Mouse (Mus musculus) intestine, embryonic 16.5 days (tissue): ENCODE measurements around the gene Fhad1. TPM values are rescaled to one million over a fixed set of nuclear protein-coding genes. Genes with fewer than 3 reads are reported as not detected.

Source experiments
- ATAC-seq: fragments of 200-750 bp; cut with Nextera tagmentation; 2 replicates; pipeline ENCODE4 v1.8.0; 2017; ENCODE audit warnings: moderate TSS enrichment, moderate library complexity
- H3K27ac ChIP-seq: fragments of 300-500 bp; sonication (generic); 2 replicates; pipeline ENCODE4 v1.5.1; 2014; ENCODE audit warnings: mild to moderate bottlenecking, low read length
- H3K27me3 ChIP-seq: fragments of 300-500 bp; sonication (generic); replicated peaks from 2 replicates; pipeline ENCODE4 v1.6.1; 2014; ENCODE audit warnings: low read length, control low read depth, mixed read lengths; ENCODE audit not compliant: control insufficient read depth, insufficient read depth
- H3K36me3 ChIP-seq: fragments of 300-500 bp; sonication (generic); 2 replicates; pipeline ENCODE4 v1.6.1; 2014; ENCODE audit warnings: low read length, control low read depth; ENCODE audit not compliant: control insufficient read depth, insufficient read depth
- H3K4me1 ChIP-seq: fragments of 300-500 bp; sonication (generic); 2 replicates; pipeline ENCODE4 v1.6.1; 2014; ENCODE audit warnings: low read length, control low read depth, mixed read lengths; ENCODE audit not compliant: control insufficient read depth, insufficient read depth
- H3K4me2 ChIP-seq: fragments of 300-500 bp; sonication (generic); 2 replicates; pipeline ENCODE4 v1.6.1; 2014; ENCODE audit warnings: low read depth, low read length, control low read depth
- H3K4me3 ChIP-seq: fragments of 300-500 bp; sonication (generic); 2 replicates; pipeline ENCODE4 v1.5.1; 2014; ENCODE audit warnings: mild to moderate bottlenecking, low read length
- H3K9ac ChIP-seq: fragments of 300-500 bp; sonication (generic); 2 replicates; pipeline ENCODE4 v1.6.1; 2014; ENCODE audit warnings: low read depth, low read length
- H3K9me3 ChIP-seq: fragments of 300-500 bp; sonication (generic); 2 replicates; pipeline ENCODE4 v1.6.1; 2016; ENCODE audit warnings: low read length, control low read depth; ENCODE audit not compliant: control insufficient read depth
- WGBS: fragments of 180-500 bp; shearing (Covaris S2); extraction: QIAGEN DNeasy Blood & Tissue Kit; methylation state at CpG from one replicate; pipeline ENCODE4 v1.1.7; 2014; 5-methylcytosine and 5-hydroxymethylcytosine counted together
- polyA plus RNA-seq: library from polyadenylated mRNA; unstranded; fragments of >200 nt; fragmentation: Nextera tagmentation; extraction: Ambion mirVana; gene quantifications from 2 replicates; pipeline ENCODE4 v1.2.1, GENCODE M21; 2015

Fhad1 gene
- polyA plus RNA-seq, 1 experiment from 2014 or later = 2.3 TPM

- Histone ChIP-seq H3K36me3 (no peaks in the 10 kb centered on the region), H3K27me3 (no peaks in the 10 kb centered on the region), H3K9me3 (no peaks in the 10 kb centered on the region), H3K4me1 (peaks cover 5% of the 10 kb centered on the region; the same call in 1 of the 2 replicates), H3K4me2 (no peak overlapping the region), H3K9ac (no peak overlapping the region), H3K27ac (no peak overlapping the region), H3K4me3 (no peak overlapping the region)
- ATAC-seq = no peak
- WGBS = 60% methylated on average over 3 of the region's 3 CpGs
These were observed 51.0 kb downstream of the Fhad1 start for GRCm38 (mm10) chr4:141963907-141964306.

GRCm38 (mm10) chr4:141962811-141963685 lies 51.8 kb downstream of the Fhad1 start:
- Histone ChIP-seq H3K4me3 (no peak overlapping the region), H3K4me1 (peaks cover 12% of the 10 kb centered on the region), H3K27me3 (no peaks in the 10 kb centered on the region), H3K36me3 (no peaks in the 10 kb centered on the region), H3K9me3 (no peaks in the 10 kb centered on the region), H3K4me2 (no peak overlapping the region), H3K27ac (no peak overlapping the region), H3K9ac (no peak overlapping the region)
- no peak for ATAC-seq
- WGBS = 17% methylated on average over 23 of the region's 23 CpGs

- ATAC-seq = no peak
- no peaks in the 10 kb centered on the region for H3K36me3 ChIP-seq
- H3K4me3 ChIP-seq = no peak overlapping the region
- H3K4me1 ChIP-seq = peaks cover 26% of the 10 kb centered on the region
- H3K4me2 ChIP-seq = no peak overlapping the region
- H3K9ac ChIP-seq = no peak overlapping the region
- no peak overlapping the region for H3K27ac ChIP-seq
- no peaks in the 10 kb centered on the region for H3K9me3 ChIP-seq
- 87% methylated on average over 8 of the region's 8 CpGs for WGBS
- no peaks in the 10 kb centered on the region for H3K27me3 ChIP-seq
These were observed 54.8 kb downstream of the Fhad1 start for GRCm38 (mm10) chr4:141960037-141960436.

- Histone ChIP-seq H3K4me1 (peaks cover 28% of the 10 kb centered on the region), H3K36me3 (no peaks in the 10 kb centered on the region), H3K4me3 (no peak overlapping the region), H3K9ac (no peak overlapping the region), H3K27ac (no peak overlapping the region), H3K27me3 (no peaks in the 10 kb centered on the region), H3K9me3 (no peaks in the 10 kb centered on the region), H3K4me2 (no peak overlapping the region)
- WGBS = 61% methylated on average over 4 of the region's 4 CpGs
- no peak for ATAC-seq
These were observed 55.3 kb downstream of the Fhad1 start for GRCm38 (mm10) chr4:141959615-141960014.

GRCm38 (mm10) chr4:141958614-141959375 lies 56.1 kb downstream of the Fhad1 start:
- ATAC-seq = peak; percentile 59
- no peak overlapping the region for H3K27ac ChIP-seq
- peaks cover 25% of the 10 kb centered on the region for H3K4me1 ChIP-seq
- H3K4me3 ChIP-seq = no peak overlapping the region
- no peaks in the 10 kb centered on the region for H3K27me3 ChIP-seq
- 45% methylated on average over 7 of the region's 7 CpGs for WGBS
- 0 out of 2 replicates have a peak overlapping the region, but pooled peaks have one; percentile 42 for H3K9ac ChIP-seq
- H3K9me3 ChIP-seq = no peaks in the 10 kb centered on the region
- H3K36me3 ChIP-seq = no peaks in the 10 kb centered on the region
- 0 out of 2 replicates have a peak overlapping the region, but pooled peaks have one; percentile 4 for H3K4me2 ChIP-seq

GRCm38 (mm10) chr4:141958188-141958587 lies 56.7 kb downstream of the Fhad1 start:
- 6% methylated on average over 9 of the region's 9 CpGs for WGBS
- H3K36me3 ChIP-seq = no peaks in the 10 kb centered on the region
- peak overlapping the region; percentile 26; the same call in 1 of the 2 replicates for H3K4me2 ChIP-seq
- no peak overlapping the region for H3K27ac ChIP-seq
- H3K4me1 ChIP-seq = peaks cover 26% of the 10 kb centered on the region
- peak; percentile 57 for ATAC-seq
- H3K9me3 ChIP-seq = no peaks in the 10 kb centered on the region
- H3K27me3 ChIP-seq = no peaks in the 10 kb centered on the region
- H3K4me3 ChIP-seq = no peak overlapping the region
- H3K9ac ChIP-seq = 0 out of 2 replicates have a peak overlapping the region, but pooled peaks have one; percentile 12

GRCm38 (mm10) chr4:141957740-141958139 lies 57.1 kb downstream of the Fhad1 start:
- peak overlapping the region; percentile 26; the same call in 1 of the 2 replicates for H3K4me2 ChIP-seq
- H3K36me3 ChIP-seq = no peaks in the 10 kb centered on the region
- H3K9me3 ChIP-seq = no peaks in the 10 kb centered on the region
- WGBS = 26% methylated on average over 11 of the region's 11 CpGs
- H3K27me3 ChIP-seq = no peaks in the 10 kb centered on the region
- H3K27ac ChIP-seq = peak overlapping the region; percentile 21; the same call in 1 of the 2 replicates
- peaks cover 27% of the 10 kb centered on the region for H3K4me1 ChIP-seq
- ATAC-seq = peak; percentile 41
- H3K9ac ChIP-seq = no peak overlapping the region
- no peak overlapping the region for H3K4me3 ChIP-seq

- peaks cover 27% of the 10 kb centered on the region for H3K4me1 ChIP-seq
- no peak overlapping the region for H3K9ac ChIP-seq
- no peaks in the 10 kb centered on the region for H3K9me3 ChIP-seq
- no peak overlapping the region for H3K4me2 ChIP-seq
- H3K27ac ChIP-seq = no peak overlapping the region
- no peaks in the 10 kb centered on the region for H3K36me3 ChIP-seq
- no peak overlapping the region for H3K4me3 ChIP-seq
- H3K27me3 ChIP-seq = no peaks in the 10 kb centered on the region
- 81% methylated on average over 5 of the region's 5 CpGs for WGBS
- ATAC-seq = peak; percentile 31; the same call in 1 of the 2 replicates
These were observed 58.0 kb downstream of the Fhad1 start for GRCm38 (mm10) chr4:141956931-141957330.
